32 mouse cellular contexts compared by ENCODE assay signal in genomic region chr8:61243491-61243890, GRCm38 (mm10). TPM values are rescaled to one million over a fixed set of nuclear protein-coding genes. Genes with fewer than 3 reads are reported as not detected.
A peak's percentile ranks its signal among the peaks of the same experiment; 100 is the strongest.
DNase-seq lines count a peak whose midpoint lies in the region; ATAC-seq and TF ChIP-seq lines count a peak whose summit lies in the region.
"Had no signal": no experiment of that assay in that cellular context is flagged by ENCODE, and none has a peak within 500 bp of the region (broad histone marks: within the 10 kb centered on the region; RNA-seq: fewer than 3 reads in every experiment).

No protein-coding gene starts in this region.

- H3K9me3 ChIP-seq in heart, embryonic 14.5 days (ENCODE audit: control insufficient read depth, low read length): no peaks in the 10 kb centered on the region
- H3K9me3 ChIP-seq in heart, embryonic 10.5 days: no peaks in the 10 kb centered on the region
- H3K9me3 ChIP-seq in E14TG2a.4 (ENCODE audit: low read length) (peaks cover 36% of the 10 kb centered on the region), ES-Bruce4 (replicated peaks; ENCODE audit: control insufficient read depth, insufficient read depth, low read length, poor library complexity, severe bottlenecking) (peaks cover 14% of the 10 kb centered on the region; the same call in 1 of the 2 replicates)
- H3K9me3 ChIP-seq: intestine, embryonic 15.5 days; limb, embryonic 10.5 days; limb, embryonic 15.5 days; liver, embryonic 13.5 days; stomach, embryonic 15.5 days had no signal

- H3K4me1 ChIP-seq in heart, embryonic 14.5 days (ENCODE audit: control insufficient read depth in 2 of 2, insufficient read depth in 2 of 2, low read length in 2 of 2): peaks cover 6 to 9% of the 10 kb centered on the region in 2 experiments
- peaks cover 17% of the 10 kb centered on the region; the same call in 1 of the 2 replicates for H3K4me1 ChIP-seq in heart, embryonic 10.5 days
- H3K4me1 ChIP-seq in E14TG2a.4 (replicated peaks; ENCODE audit: low read depth, low read length) (peaks cover 36% of the 10 kb centered on the region), ES-Bruce4 (ENCODE audit: control insufficient read depth, insufficient read depth, low read length) (peaks cover 2% of the 10 kb centered on the region)
- H3K4me1 ChIP-seq in brown adipose tissue, adult 24 weeks (ENCODE audit: control insufficient read depth, insufficient read depth, insufficient read length, low read length): peaks cover 15% of the 10 kb centered on the region
- H3K4me1 ChIP-seq: liver, embryonic 13.5 days; stomach, embryonic 15.5 days had no signal

- no peak for ATAC-seq in heart, embryonic 14.5 days (ENCODE audit: insufficient number of reproducible peaks, insufficient read depth, low FRiP score, low read depth)
- ATAC-seq: activated CD4-positive, CD25-positive, alpha-beta regulatory T cell, adult 4 months; forebrain, embryonic 13.5 days; hindbrain, postnatal 0 days; intestine, embryonic 15.5 days had no signal

- H3K27me3 ChIP-seq in heart, embryonic 14.5 days (ENCODE audit: control insufficient read depth, insufficient read depth, low read length): peaks cover 1% of the 10 kb centered on the region; the same call in 1 of the 2 replicates
- peaks cover under 1% of the 10 kb centered on the region; the same call in 1 of the 2 replicates for H3K27me3 ChIP-seq in heart, embryonic 10.5 days (ENCODE audit: insufficient read depth, poor library complexity, severe bottlenecking)
- H3K27me3 ChIP-seq in E14TG2a.4 (ENCODE audit: insufficient read depth, low read length): no peaks in the 10 kb centered on the region
- no peaks in the 10 kb centered on the region for H3K27me3 ChIP-seq in ES-Bruce4 (ENCODE audit: control insufficient read depth, insufficient read depth, low read length, poor library complexity, severe bottlenecking)
- H3K27me3 ChIP-seq: forebrain, embryonic 13.5 days; hindbrain, embryonic 12.5 days; intestine, embryonic 15.5 days; limb, embryonic 15.5 days; liver, embryonic 13.5 days; stomach, embryonic 15.5 days had no signal

- H3K9ac ChIP-seq in heart, embryonic 14.5 days (ENCODE audit: low read length): no peak overlapping the region
- H3K9ac ChIP-seq in ES-Bruce4 (ENCODE audit: low read depth, poor library complexity, severe bottlenecking): peak overlapping the region; percentile 31; the same call in 1 of the 2 replicates
- H3K9ac ChIP-seq: forebrain, embryonic 13.5 days; hindbrain, embryonic 12.5 days; intestine, embryonic 15.5 days; limb, embryonic 15.5 days; liver, embryonic 13.5 days; stomach, embryonic 15.5 days had no signal

- TF ChIP-seq EP300 in ES-Bruce4 (IDR thresholded peaks at IDR 0.05; ENCODE audit: insufficient read depth, low read depth, low read length): peak; percentile 89

- TF ChIP-seq CTCF in E14TG2a.4 (conservative IDR thresholded peaks at IDR 0.05; ENCODE audit: low read length): no peak
- TF ChIP-seq CTCF in ES-Bruce4 (IDR thresholded peaks at IDR 0.05; ENCODE audit: low read depth, low read length): no peak

- no peak for DNase-seq in heart, embryonic 10.5 days (ENCODE audit: low spot score)
- no peak for DNase-seq in frontal cortex, adult 2 months (ENCODE audit: extremely low spot score in 1 of 2, low spot score in 1 of 2)
- no peak for DNase-seq in frontal cortex, postnatal 14 days (ENCODE audit: low spot score in 2 of 2)
- DNase-seq: adrenal gland, adult 8-10 months; B cell, adult 2 months; cerebellum, adult 11 months; cerebellum, adult 9-10 months; cerebellum, postnatal 36 days; gastrocnemius, adult 2 months; kidney, postnatal 14 days; layer of hippocampus, adult 9-11 months; liver, embryonic 13.5 days; lung, adult 18-20 months; lung, postnatal 10 days; midbrain, embryonic 14.5 days; retina, postnatal 1 day; right cerebral cortex, postnatal 14 days; thymus, adult 2 months; thymus, postnatal 36 days had no signal

- WGBS in heart, embryonic 14.5 days: 68% methylated on average over 5 of the region's 5 CpGs
- 81% methylated on average over 5 of the region's 5 CpGs for WGBS in heart, embryonic 10.5 days

- TF ChIP-seq POLR2A in ES-Bruce4 (IDR thresholded peaks at IDR 0.05; ENCODE audit: insufficient read depth, low read length): no peak

- H3K36me3 ChIP-seq in heart, embryonic 14.5 days (ENCODE audit: control insufficient read depth, insufficient read depth, low read length): no peaks in the 10 kb centered on the region
- peaks cover 16% of the 10 kb centered on the region for H3K36me3 ChIP-seq in heart, embryonic 10.5 days
- H3K36me3 ChIP-seq in E14TG2a.4 (ENCODE audit: insufficient read depth, low read length): no peaks in the 10 kb centered on the region; the same call in 1 of the 2 replicates
- no peaks in the 10 kb centered on the region for H3K36me3 ChIP-seq in ES-Bruce4 (ENCODE audit: control insufficient read depth, insufficient read depth, low read length, poor library complexity, severe bottlenecking)
- H3K36me3 ChIP-seq: liver, embryonic 13.5 days; stomach, embryonic 15.5 days had no signal

- no peak overlapping the region for H3K27ac ChIP-seq in heart, embryonic 14.5 days (replicated peaks in 1 of 2; ENCODE audit: control insufficient read depth in 1 of 2, insufficient read depth in 1 of 2, low read depth in 2 of 2, low read length in 2 of 2)
- H3K27ac ChIP-seq in heart, embryonic 10.5 days: no peak overlapping the region
- peak overlapping the region; percentile 96 for H3K27ac ChIP-seq in ES-Bruce4 (ENCODE audit: insufficient read depth, low read length)
- peak overlapping the region; percentile 65; the same call in 1 of the 2 replicates for H3K27ac ChIP-seq in brown adipose tissue, adult 24 weeks (replicated peaks; ENCODE audit: low read depth, low read length)
- H3K27ac ChIP-seq: forebrain, embryonic 13.5 days; gastrocnemius, adult 2 months; hindbrain, embryonic 12.5 days; hindbrain, postnatal 0 days; intestine, embryonic 15.5 days; limb, embryonic 10.5 days; limb, embryonic 15.5 days; liver, embryonic 13.5 days; stomach, embryonic 15.5 days had no signal

- no peak overlapping the region for H3K4me3 ChIP-seq in heart, embryonic 14.5 days (ENCODE audit: control insufficient read depth in 1 of 2, insufficient read depth in 1 of 2, low read depth in 1 of 2, low read length in 2 of 2)
- H3K4me3 ChIP-seq in heart, embryonic 10.5 days: no peak overlapping the region
- H3K4me3 ChIP-seq in E14TG2a.4 (replicated peaks; ENCODE audit: low read length): peak overlapping the region; percentile 13; the same call in 1 of the 2 replicates
- peak overlapping the region; percentile 28 for H3K4me3 ChIP-seq in ES-Bruce4 (ENCODE audit: low read depth, low read length)
- no peak overlapping the region; the same call in 1 of the 2 replicates for H3K4me3 ChIP-seq in brown adipose tissue, adult 24 weeks (ENCODE audit: insufficient read depth, low read depth, low read length)
- H3K4me3 ChIP-seq: forebrain, embryonic 13.5 days; gastrocnemius, adult 2 months; hindbrain, embryonic 12.5 days; intestine, embryonic 15.5 days; limb, embryonic 10.5 days; limb, embryonic 15.5 days; liver, embryonic 13.5 days; stomach, embryonic 15.5 days had no signal

- H3K4me2 ChIP-seq in heart, embryonic 14.5 days (ENCODE audit: low read length): peak overlapping the region; percentile 2
- H3K4me2 ChIP-seq: forebrain, embryonic 13.5 days; heart, embryonic 11.5 days; hindbrain, embryonic 12.5 days; intestine, embryonic 15.5 days; limb, embryonic 15.5 days; liver, embryonic 13.5 days; stomach, embryonic 15.5 days had no signal

RNA-seq across cellular contexts. Expression of gene Sh3rf1, which starts 19.8 kb away (rescaled TPM):
- 4.2 and 4.9 TPM in 2 replicates for polyA plus RNA-seq in heart, embryonic 14.5 days (2014; fragmentation: Nextera tagmentation; extraction: Ambion mirVana)
- polyA plus RNA-seq in heart, embryonic 10.5 days (2016; fragmentation: Nextera tagmentation; extraction: Ambion mirVana): 5.6 and 8.4 TPM in 2 replicates
- polyA plus RNA-seq in ES-Bruce4 (2011; ENCODE audit: insufficient read depth, insufficient read length, low read depth, missing spikeins): 19.0 and 20.4 TPM in 2 replicates
- polyA plus RNA-seq in brown adipose tissue, adult 24 weeks (2012; ENCODE audit: insufficient read depth, insufficient read length, missing spikeins): 2.1 and 3.4 TPM in 2 replicates
- 15.8 and 19.4 TPM in 2 replicates for polyA plus RNA-seq in frontal cortex, adult 2 months (2012; rRNA removed)

Comparison
In these comparisons a context has a peak if more than half of its experiments do, and no peak if none do; other contexts are left out.
1. H3K27ac ChIP-seq: peak in ES-Bruce4 (single experiment) and brown adipose tissue, adult 24 weeks (single experiment); none in heart, embryonic 14.5 days (0 of 2) and heart, embryonic 10.5 days (single experiment).
2. H3K4me3 ChIP-seq: peak in E14TG2a.4 (single experiment) and ES-Bruce4 (single experiment); none in heart, embryonic 14.5 days (0 of 2), heart, embryonic 10.5 days (single experiment) and brown adipose tissue, adult 24 weeks (single experiment).